Mouse (Mus musculus): ENCODE results near the gene Zbtb12.

The Zbtb12 gene

GRCm38 (mm10) chr17:34910982-34911381, 31.7 kb downstream of the Zbtb12 start:
- DNase-seq, result peak in 1 of 2 experiments; percentile 12

- DNase-seq, result peak; percentile 76 to 85
Observed at GRCm38 (mm10) chr17:34911945-34912351, 32.7 kb downstream of the Zbtb12 start.

DNA sequence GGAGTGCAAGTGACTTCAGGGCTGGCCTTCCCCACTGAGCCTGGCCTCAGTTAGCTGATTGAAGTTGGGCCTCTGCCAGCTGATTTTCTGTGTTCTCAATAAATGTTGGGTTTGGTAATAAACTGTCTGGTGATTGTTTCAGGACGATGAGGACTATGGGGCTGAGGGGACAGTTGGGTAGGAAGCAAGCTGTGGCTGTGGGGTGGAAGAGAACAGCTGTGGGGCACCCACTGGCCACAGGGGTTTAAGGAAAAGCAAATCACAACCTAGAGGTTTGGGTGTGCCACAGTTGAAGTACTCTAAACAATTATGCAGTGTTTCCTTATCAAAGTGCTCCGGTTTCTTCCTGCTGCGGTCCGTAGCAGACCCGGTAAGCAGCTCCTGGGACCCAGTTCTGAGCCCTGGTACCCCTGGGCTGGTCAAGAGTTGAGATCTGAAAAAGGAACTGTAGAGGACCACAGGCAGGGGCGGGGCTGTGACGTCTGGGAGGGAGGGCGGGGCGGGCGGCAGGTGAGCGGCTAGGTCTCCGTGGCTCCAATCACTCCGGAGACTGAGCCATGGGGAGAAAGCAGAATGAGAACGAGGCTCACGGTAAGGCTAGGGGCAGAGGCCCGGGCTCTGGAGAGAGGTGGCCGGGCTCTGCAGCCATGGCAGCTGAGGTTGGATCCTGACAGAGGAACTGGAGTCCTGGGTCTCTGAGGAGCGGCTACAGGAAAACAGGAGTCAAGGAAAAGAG, 34.8 kb downstream of the Zbtb12 start, which contains the start of gene Slc44a4:
Gene Slc44a4 (plus strand): TSS at position 537 of the 736 bp plus-strand sequence.
- no peak for DNase-seq

GRCm38 (mm10) chr17:34915410-34915831, 36.1 kb downstream of the Zbtb12 start:
- DNase-seq, result no peak

DNA sequence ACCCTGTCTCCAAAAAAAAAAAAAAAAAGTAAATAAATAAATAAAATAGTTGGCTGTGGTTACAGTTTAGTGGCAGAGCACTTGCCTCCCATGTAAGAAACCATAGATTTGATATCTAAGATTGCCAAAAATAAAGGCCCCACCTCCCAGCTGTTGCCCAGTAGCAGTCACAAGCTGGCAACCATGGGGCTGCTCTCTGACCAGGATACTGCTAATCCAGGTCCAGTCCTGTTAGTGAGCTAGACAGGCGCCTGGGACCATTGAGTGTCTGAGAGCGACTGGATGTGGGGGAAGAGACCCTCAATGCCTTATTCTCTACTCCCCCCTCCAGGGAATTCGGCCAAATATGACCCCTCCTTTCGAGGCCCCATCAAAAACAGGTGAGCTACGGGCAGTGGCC, 37.0 kb downstream of the Zbtb12 start:
- no peak for DNase-seq

DNA sequence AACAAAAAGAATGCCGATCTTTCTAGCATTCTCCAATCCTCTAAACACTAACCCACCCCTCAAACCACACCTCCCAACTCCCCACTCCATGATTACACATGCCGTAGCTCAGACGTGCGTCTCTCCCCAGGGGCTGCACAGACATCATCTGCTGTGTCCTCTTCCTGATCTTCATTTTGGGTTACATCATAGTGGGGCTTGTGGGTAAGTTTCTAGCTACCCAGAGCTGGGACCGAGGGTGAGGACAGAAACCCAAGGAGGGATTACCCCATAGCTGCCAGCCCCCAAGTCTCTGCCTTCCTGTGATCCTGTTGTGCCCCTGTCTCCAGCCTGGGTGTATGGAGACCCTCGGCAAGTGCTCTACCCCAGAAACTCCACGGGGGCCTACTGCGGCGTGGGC, 37.9 kb downstream of the Zbtb12 start:
- no peak for DNase-seq

DNA sequence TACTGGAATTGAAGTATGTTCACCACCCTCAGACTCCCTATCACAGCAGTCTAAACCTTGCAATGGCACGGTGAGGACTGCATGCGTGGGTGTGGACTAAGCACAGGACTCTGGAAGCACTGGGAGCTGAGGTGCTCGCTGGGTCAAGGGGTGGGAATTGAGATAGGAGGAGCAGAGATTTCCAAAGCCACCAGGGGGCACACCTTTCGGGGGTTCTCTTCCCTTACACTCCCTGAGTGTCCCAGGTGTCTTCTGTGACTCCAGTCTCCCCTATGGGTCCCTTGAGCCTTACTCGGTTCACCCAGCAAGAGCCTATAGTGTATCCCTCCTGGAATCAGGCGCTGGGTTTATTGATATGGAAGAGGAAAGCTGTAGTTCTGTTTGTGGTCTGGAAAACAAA, 43.7 kb downstream of the Zbtb12 start:
- DNase-seq, result no peak

DNA sequence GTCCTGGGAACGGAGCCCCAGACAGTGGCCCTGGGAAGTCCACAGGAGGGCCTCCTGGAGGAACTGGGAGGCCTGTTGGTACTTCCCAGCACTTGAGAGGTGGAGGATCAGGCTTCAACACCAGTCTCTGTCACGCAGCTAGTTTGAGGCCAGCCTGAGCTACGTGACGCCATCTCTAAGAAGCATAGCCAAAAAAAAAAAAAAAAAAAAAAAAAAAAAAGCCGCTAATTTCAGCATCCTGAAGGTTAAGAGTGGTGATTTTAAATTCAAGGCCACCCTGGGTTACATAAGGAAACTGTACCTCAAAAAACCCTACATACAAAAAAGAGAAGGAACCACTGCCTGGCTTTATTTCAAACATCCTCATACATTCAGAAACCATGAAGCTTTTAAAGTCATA, 45.0 kb downstream of the Zbtb12 start:
- no peak for DNase-seq

- no peak for DNase-seq
Observed at GRCm38 (mm10) chr17:34927306-34928019, 48.2 kb downstream of the Zbtb12 start.

- no peak for DNase-seq
Observed at GRCm38 (mm10) chr17:34928841-34929240, 49.6 kb downstream of the Zbtb12 start.

GRCm38 (mm10) chr17:34931061-34931734, 51.9 kb downstream of the Zbtb12 start, which contains the start of gene Neu1:
Neu1 (plus strand) TSS chr17:34931253.
- peak; percentile 99 for DNase-seq

DNA sequence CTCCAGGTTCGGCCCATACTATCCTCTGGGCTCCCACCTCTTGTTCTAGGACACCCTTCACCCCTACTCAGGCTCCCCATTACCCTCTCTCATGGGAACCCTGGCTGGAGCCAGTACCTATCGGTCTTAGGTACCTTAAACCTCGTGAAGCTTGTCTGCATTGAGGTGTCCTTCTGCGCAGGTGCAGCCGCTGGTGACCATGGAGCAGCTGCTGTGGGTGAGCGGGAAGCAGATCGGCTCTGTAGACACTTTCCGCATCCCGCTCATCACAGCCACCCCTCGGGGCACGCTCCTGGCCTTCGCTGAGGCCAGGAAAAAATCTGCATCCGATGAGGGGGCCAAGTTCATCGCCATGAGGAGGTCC, 52.4 kb downstream of the Zbtb12 start:
- DNase-seq, result peak; percentile 64 to 68

DNA sequence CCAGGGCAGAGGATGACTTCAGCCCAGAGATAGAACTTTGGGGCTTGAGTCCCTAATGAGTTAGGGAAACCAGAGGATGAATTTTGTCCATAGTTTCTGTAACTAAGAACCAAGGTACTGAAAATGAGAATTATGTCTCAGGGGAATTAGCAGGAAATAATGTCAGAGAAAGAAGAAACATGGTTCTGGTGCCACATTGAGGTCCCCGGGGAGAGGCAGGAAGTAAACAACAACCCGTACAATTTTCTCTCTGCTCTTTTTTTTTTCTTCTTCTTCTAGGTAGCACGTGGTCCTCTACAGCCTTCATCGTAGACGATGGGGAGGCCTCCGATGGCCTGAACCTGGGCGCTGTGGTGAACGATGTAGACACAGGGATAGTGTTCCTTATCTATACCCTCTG, 53.0 kb downstream of the Zbtb12 start:
- DNase-seq, result no peak

GRCm38 (mm10) chr17:34934031-34934430, 54.7 kb downstream of the Zbtb12 start:
- DNase-seq, result no peak

DNA sequence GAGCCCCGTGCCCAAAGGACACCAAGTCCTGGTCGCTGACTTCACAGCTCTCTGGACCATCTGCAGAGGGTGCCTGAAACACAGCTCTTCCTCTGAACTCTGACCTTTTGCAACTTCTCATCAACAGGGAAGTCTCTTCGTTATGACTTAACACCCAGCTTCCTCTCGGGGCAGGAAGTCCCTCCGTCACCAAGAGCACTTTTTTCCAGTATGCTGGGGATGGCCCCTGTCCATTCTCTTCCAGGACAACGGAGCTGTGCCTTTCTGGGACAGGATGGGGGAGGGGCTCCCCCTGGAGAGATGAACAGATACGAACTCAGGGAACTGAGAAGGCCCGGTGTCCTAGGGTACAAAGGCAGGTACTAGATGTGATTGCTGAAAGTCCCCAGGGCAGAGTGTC, 55.5 kb downstream of the Zbtb12 start:
- DNase-seq, result no peak

GRCm38 (mm10) chr17:34937960-34938505, 58.8 kb downstream of the Zbtb12 start:
- DNase-seq, result no peak

- no peak for DNase-seq
Observed at GRCm38 (mm10) chr17:34941344-34942041, 62.2 kb downstream of the Zbtb12 start.

GRCm38 (mm10) chr17:34943128-34943815, 64.0 kb downstream of the Zbtb12 start:
- no peak for DNase-seq

- DNase-seq, result no peak
Observed at GRCm38 (mm10) chr17:34944362-34944761, 65.1 kb downstream of the Zbtb12 start.

All from cerebellum, postnatal 25 days (tissue).